Mouse (Mus musculus) liver, embryonic 13.5 days (tissue): ENCODE measurements at regions not wholly inside any gene's neighbourhood (a gene's known extent, or its start where the extent isn't known, plus 50 kb on each side); places are given as distances from the start of the nearest gene placed in this dataset.

ENCODE experiments used
- ATAC-seq: fragments of 200-750 bp; cut with Nextera tagmentation; 2 replicates; pipeline ENCODE4 v1.8.0; 2017; ENCODE audit warnings: low read depth, mild to moderate bottlenecking, moderate number of reproducible peaks, moderate library complexity
- DNase-seq: peaks from one replicate; pipeline ENCODE4 v3.0.0; 2022
- H3K27ac ChIP-seq: fragments of 300-500 bp; sonication (generic); 2 replicates; pipeline ENCODE4 v1.5.1; 2015; ENCODE audit warnings: moderate library complexity, mild to moderate bottlenecking, inconsistent platforms
- H3K27me3 ChIP-seq: fragments of 300-500 bp; sonication (generic); 2 replicates; pipeline ENCODE4 v1.6.1; 2015; ENCODE audit warnings: mild to moderate bottlenecking, inconsistent platforms
- H3K36me3 ChIP-seq: fragments of 300-500 bp; sonication (generic); 2 replicates; pipeline ENCODE4 v1.6.1; 2015; ENCODE audit warnings: mild to moderate bottlenecking, inconsistent platforms
- H3K4me1 ChIP-seq: fragments of 300-500 bp; sonication (generic); replicated peaks from 2 replicates; pipeline ENCODE4 v1.6.1; 2015; ENCODE audit warnings: inconsistent platforms
- H3K4me2 ChIP-seq: fragments of 300-500 bp; sonication (generic); 2 replicates; pipeline ENCODE4 v1.6.1; 2015; ENCODE audit warnings: inconsistent platforms, mild to moderate bottlenecking, moderate library complexity
- H3K4me3 ChIP-seq: fragments of 300-500 bp; sonication (generic); replicated peaks from 2 replicates; pipeline ENCODE4 v1.5.1; 2015; ENCODE audit warnings: mild to moderate bottlenecking, inconsistent platforms
- H3K9ac ChIP-seq: fragments of 300-500 bp; sonication (generic); 2 replicates; pipeline ENCODE4 v1.6.1; 2015; ENCODE audit warnings: mild to moderate bottlenecking, inconsistent platforms
- H3K9me3 ChIP-seq: fragments of 300-500 bp; sonication (generic); replicated peaks from 2 replicates; pipeline ENCODE4 v1.6.1; 2016; ENCODE audit warnings: inconsistent platforms
- WGBS: fragments of 180-500 bp; shearing (Covaris S2); methylation state at CpG from one replicate; pipeline ENCODE4 v1.1.7; 2015; ENCODE audit not compliant: insufficient replicate concordance; 5-methylcytosine and 5-hydroxymethylcytosine counted together

DNA sequence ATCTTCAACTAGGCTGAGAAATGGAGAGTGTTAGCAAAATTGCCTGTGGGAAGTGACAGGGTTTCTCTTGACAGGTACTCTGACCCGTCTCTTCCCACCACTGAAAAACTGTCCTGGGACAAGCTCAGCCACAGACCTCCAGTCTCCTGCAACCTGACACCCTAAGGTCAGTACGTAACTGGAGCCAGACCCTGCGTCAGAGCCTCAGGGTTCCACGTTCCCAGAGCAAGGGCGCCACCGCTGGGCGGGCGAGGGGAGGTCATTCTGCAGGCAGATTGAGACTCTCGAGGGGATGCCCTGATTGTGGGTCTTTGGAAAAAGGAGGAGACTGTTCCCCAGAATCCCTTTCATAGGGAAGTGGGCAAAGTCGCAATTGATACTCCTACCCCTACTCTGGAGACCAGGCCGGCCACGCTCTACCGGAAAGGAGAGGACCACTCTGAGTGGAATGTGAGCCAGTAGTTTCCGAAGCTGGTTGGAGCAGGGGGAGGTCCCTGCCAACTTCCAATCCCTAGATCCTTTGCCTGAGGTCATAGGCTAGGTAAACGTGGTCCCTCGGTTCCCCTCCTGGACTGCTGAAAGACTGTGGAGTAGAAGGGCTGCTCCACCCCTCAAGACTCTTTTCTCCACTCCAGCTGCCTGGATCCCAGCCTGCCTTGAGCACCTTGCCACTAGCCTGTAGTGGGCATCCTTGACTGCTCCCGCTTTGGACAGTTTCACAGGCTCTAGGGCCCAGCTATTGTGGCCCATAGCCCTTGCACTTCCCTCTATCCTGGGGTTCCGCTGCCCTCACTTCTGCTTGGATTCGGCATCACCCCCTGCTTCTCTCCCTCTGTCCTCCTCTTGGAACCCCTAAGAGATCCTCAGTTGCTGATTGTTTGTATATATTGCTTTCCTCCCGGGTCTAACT, 61.0 kb upstream of the Lpcat1 start:
- WGBS, result 15% methylated on average over 20 of the region's 20 CpGs

DNA sequence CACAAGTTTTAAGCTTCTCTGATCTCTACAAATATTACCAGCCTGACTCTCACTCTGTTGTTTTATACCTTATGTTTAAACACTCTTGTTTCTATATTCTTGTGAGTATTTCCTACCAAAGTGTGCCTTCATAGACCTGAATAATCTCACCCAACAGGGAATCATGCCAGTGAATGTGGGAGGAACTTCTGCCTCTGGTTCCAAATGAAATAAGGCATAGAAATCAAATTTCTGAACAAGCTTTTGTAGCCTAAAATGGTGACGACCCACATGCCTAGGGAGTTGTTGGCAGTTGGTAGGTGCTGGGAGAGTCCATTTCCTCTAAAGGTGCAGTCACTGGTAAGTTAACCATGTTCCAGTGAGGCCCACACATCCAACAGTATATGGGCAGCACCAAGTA, 66.1 kb upstream of the Lpcat1 start:
- ATAC-seq (no peak), DNase-seq (no peak)
- peaks cover 16% of the 10 kb centered on the region for H3K27me3 ChIP-seq
- no peak overlapping the region for H3K27ac ChIP-seq
- H3K4me1 ChIP-seq, result no peaks in the 10 kb centered on the region
- H3K4me3 ChIP-seq, result no peak overlapping the region
- H3K9me3 ChIP-seq, result no peaks in the 10 kb centered on the region
- no peak overlapping the region for H3K4me2 ChIP-seq
- no peak overlapping the region for H3K9ac ChIP-seq
- WGBS, result 43% methylated on average over 1 of the region's 1 CpGs
- H3K36me3 ChIP-seq, result no peaks in the 10 kb centered on the region

More for the DNA sequence above, 61.0 kb upstream of the Lpcat1 start:
- no peaks in the 10 kb centered on the region for H3K9me3 ChIP-seq
- no peak overlapping the region for H3K27ac ChIP-seq
- H3K4me2 ChIP-seq, result no peak overlapping the region
- DNase-seq (no peak), ATAC-seq (peak; percentile 20; the same call in 1 of the 2 replicates)
- H3K9ac ChIP-seq, result no peak overlapping the region
- no peak overlapping the region for H3K4me3 ChIP-seq
- H3K36me3 ChIP-seq, result no peaks in the 10 kb centered on the region
- peaks cover 43% of the 10 kb centered on the region for H3K27me3 ChIP-seq
- H3K4me1 ChIP-seq, result no peaks in the 10 kb centered on the region

DNA sequence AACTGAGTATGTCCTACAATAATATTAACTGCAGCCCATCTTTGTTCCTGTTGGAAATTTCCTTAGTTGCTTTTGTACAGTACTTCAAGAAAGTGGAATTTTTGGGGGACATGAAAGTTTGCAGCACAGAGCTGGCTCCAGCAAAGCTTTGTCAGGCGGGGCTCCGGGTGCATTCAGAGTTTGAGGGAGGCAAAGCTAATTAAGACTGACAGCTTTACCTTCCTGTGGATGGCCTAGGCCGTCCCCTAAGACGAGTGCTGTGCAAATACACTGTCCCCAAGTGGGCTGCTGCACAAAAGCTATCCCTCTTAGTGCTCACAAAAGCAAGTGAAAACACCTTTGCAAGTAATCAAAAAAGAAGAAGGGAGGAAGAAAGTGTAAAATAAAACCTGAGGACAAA, 68.7 kb upstream of the Ndufs6 start:
- ATAC-seq, result no peak
- WGBS, result 38% methylated on average over 4 of the region's 4 CpGs
- DNase-seq, result no peak

DNA sequence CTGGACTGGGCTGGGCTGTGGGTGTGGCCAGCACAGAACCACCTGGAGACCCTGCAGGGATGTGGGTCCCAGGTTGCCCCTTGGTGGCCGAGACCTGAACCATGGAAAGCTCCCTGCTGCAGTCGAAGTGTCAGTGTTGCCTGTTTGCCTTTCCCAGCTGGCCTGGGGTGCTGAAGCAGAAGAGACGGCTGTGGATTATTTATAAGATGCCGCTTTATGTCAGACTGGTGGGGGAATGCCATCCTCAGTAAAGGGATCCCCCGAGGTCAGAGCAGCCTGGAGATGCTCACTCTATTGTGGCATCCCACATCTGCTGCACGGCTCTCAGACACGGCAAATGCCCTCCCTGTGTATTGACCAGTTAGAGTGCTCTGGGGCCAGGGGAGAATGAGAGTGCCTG, 67.5 kb upstream of the Ndufs6 start:
- Histone ChIP-seq H3K9ac (no peak overlapping the region), H3K27ac (no peak overlapping the region), H3K4me2 (no peak overlapping the region), H3K36me3 (no peaks in the 10 kb centered on the region), H3K4me1 (no peaks in the 10 kb centered on the region), H3K9me3 (no peaks in the 10 kb centered on the region), H3K4me3 (no peak overlapping the region), H3K27me3 (no peaks in the 10 kb centered on the region)
- 54% methylated on average over 7 of the region's 7 CpGs for WGBS
- ATAC-seq, result no peak
- DNase-seq, result no peak

More for the DNA sequence above, 68.7 kb upstream of the Ndufs6 start:
- H3K9ac ChIP-seq, result no peak overlapping the region
- no peak overlapping the region for H3K4me2 ChIP-seq
- H3K4me1 ChIP-seq, result no peaks in the 10 kb centered on the region
- H3K27ac ChIP-seq, result no peak overlapping the region
- H3K9me3 ChIP-seq, result no peaks in the 10 kb centered on the region
- H3K4me3 ChIP-seq, result no peak overlapping the region
- no peaks in the 10 kb centered on the region for H3K36me3 ChIP-seq
- H3K27me3 ChIP-seq, result no peaks in the 10 kb centered on the region

DNA sequence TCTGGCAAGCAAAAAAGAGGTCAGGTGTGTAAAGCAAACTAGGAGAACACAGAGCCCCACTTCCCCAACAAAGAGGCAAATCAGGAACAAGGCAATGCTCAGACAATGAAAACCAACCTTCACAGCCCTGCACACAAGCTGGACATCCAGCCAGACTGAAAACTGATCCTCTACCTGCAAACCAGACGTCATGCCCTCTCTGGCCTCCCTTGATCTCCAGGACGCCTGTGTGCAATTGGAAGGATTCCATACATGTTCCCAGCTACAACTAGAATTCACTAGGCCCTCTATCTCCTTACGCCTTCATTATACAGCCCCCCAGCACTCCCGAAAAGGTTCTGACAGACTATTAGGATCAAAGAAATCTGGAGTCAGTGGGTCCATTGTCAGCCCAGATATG, 60.7 kb upstream of the Ndufs6 start:
- no peak overlapping the region for H3K9ac ChIP-seq
- ATAC-seq (no peak), DNase-seq (no peak)
- H3K36me3 ChIP-seq, result no peaks in the 10 kb centered on the region
- 56% methylated on average over 4 of the region's 4 CpGs for WGBS
- H3K27me3 ChIP-seq, result 0 out of 2 replicates have a peak, but pooled peaks cover 6% of the 10 kb centered on the region
- H3K4me2 ChIP-seq, result no peak overlapping the region
- no peaks in the 10 kb centered on the region for H3K9me3 ChIP-seq
- H3K4me3 ChIP-seq, result no peak overlapping the region
- H3K27ac ChIP-seq, result no peak overlapping the region
- no peaks in the 10 kb centered on the region for H3K4me1 ChIP-seq

DNA sequence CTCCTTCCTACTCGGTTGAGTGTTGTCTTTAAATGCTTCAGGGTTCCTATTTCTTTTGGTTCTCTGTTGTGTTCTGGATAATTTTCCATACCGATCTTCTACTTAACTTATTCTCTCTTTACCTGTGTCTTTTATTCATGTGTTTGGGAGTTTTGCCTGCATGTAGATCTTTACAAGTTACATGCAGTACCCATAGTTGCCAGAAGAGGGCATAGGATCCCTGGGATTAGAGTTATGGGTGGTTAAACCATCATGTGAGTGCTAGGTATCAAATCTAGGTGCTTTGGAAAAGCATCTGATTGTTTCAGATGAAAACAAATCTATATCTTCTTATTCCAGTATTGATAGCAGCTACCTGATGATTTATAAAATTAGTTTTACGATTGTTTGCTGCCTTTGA, 55.2 kb upstream of the Ndufs6 start:
- DNase-seq (peak; percentile 5), ATAC-seq (no peak)
- 37% methylated on average over 3 of the region's 3 CpGs for WGBS
- Histone ChIP-seq H3K4me3 (no peak overlapping the region), H3K27ac (no peak overlapping the region), H3K9ac (no peak overlapping the region), H3K4me2 (no peak overlapping the region), H3K9me3 (no peaks in the 10 kb centered on the region), H3K36me3 (no peaks in the 10 kb centered on the region), H3K4me1 (no peaks in the 10 kb centered on the region), H3K27me3 (0 out of 2 replicates have a peak, but pooled peaks cover 6% of the 10 kb centered on the region)
